Mouse (Mus musculus) limb, embryonic 11.5 days (tissue): ENCODE data around the gene Ntn4. TPM values are rescaled to one million over a fixed set of nuclear protein-coding genes. Genes with fewer than 3 reads are reported as not detected.

ENCODE experiments used
- ATAC-seq: fragments of 200-750 bp; cut with Nextera tagmentation; 2 replicates; pipeline ENCODE4 v1.8.0; 2017; ENCODE audit warnings: low read depth; ENCODE audit not compliant: insufficient number of reproducible peaks, low FRiP score, low TSS enrichment
- DNase-seq: peaks from one replicate; pipeline ENCODE4 v3.0.0-alpha.2; 2015; ENCODE audit warnings: low spot score
- H3K27ac ChIP-seq: fragments of 300-500 bp; sonication (generic); replicated peaks from 2 replicates; pipeline ENCODE4 v1.5.1; 2014; ENCODE audit warnings: low read depth, mild to moderate bottlenecking, low read length
- H3K27me3 ChIP-seq: fragments of 300-500 bp; sonication (generic); 2 replicates; pipeline ENCODE4 v1.6.1; 2014; ENCODE audit warnings: mild to moderate bottlenecking, low read length, mixed read lengths; ENCODE audit not compliant: control insufficient read depth, insufficient read depth
- H3K36me3 ChIP-seq: fragments of 300-500 bp; sonication (generic); 2 replicates; pipeline ENCODE4 v1.6.1; 2014; ENCODE audit warnings: mild to moderate bottlenecking, low read length, moderate library complexity, mixed read lengths; ENCODE audit not compliant: control insufficient read depth, insufficient read depth
- H3K4me1 ChIP-seq: fragments of 300-500 bp; sonication (generic); 2 replicates; pipeline ENCODE4 v1.6.1; 2014; ENCODE audit warnings: low read length, mixed read lengths; ENCODE audit not compliant: control insufficient read depth, insufficient read depth
- H3K4me2 ChIP-seq: fragments of 300-500 bp; sonication (generic); 2 replicates; pipeline ENCODE4 v1.6.1; 2014; ENCODE audit warnings: low read depth, mild to moderate bottlenecking, moderate library complexity; ENCODE audit not compliant: severe bottlenecking
- H3K4me3 ChIP-seq: fragments of 300-500 bp; sonication (generic); 2 replicates; pipeline ENCODE4 v1.5.1; 2014; ENCODE audit warnings: low read depth, low read length
- H3K9ac ChIP-seq: fragments of 300-500 bp; sonication (generic); 2 replicates; pipeline ENCODE4 v1.6.1; 2014; ENCODE audit warnings: mild to moderate bottlenecking, low read length
- H3K9me3 ChIP-seq: fragments of 300-500 bp; sonication (generic); 2 replicates; pipeline ENCODE4 v1.6.1; 2016; ENCODE audit warnings: low read length; ENCODE audit not compliant: control insufficient read depth
- WGBS: fragments of 180-500 bp; shearing (Covaris S2); extraction: QIAGEN DNeasy Blood & Tissue Kit; methylation state at CpG from one replicate; pipeline ENCODE4 v1.1.7; 2014; 5-methylcytosine and 5-hydroxymethylcytosine counted together
- polyA plus RNA-seq: library from polyadenylated mRNA; unstranded; fragments of >200 nt; fragmentation: Nextera tagmentation; extraction: Ambion mirVana; gene quantifications from 2 replicates; pipeline ENCODE4 v1.2.1, GENCODE M21; 2014

Ntn4 gene
- polyA plus RNA-seq, 1 experiment from 2014 or later, result 0.81 TPM

- 90% methylated on average over 7 of the region's 7 CpGs for WGBS
- no peak overlapping the region for H3K9ac ChIP-seq
- no peak overlapping the region for H3K4me2 ChIP-seq
- no peaks in the 10 kb centered on the region for H3K36me3 ChIP-seq
- no peak for ATAC-seq
- no peak overlapping the region for H3K27ac ChIP-seq
- no peaks in the 10 kb centered on the region for H3K27me3 ChIP-seq
- no peak for DNase-seq
- no peak overlapping the region for H3K4me3 ChIP-seq
- H3K4me1 ChIP-seq, result no peaks in the 10 kb centered on the region
- H3K9me3 ChIP-seq, result no peaks in the 10 kb centered on the region
These were observed 31.2 kb upstream of the Ntn4 start for GRCm38 (mm10) chr10:93609236-93609635.

- DNase-seq (no peak), ATAC-seq (no peak)
- H3K9ac ChIP-seq, result no peak overlapping the region
- H3K4me3 ChIP-seq, result no peak overlapping the region
- H3K27ac ChIP-seq, result no peak overlapping the region
- WGBS, result 96% methylated on average over 1 of the region's 1 CpGs
- no peak overlapping the region for H3K4me2 ChIP-seq
- H3K9me3 ChIP-seq, result no peaks in the 10 kb centered on the region
- H3K36me3 ChIP-seq, result no peaks in the 10 kb centered on the region
- H3K4me1 ChIP-seq, result no peaks in the 10 kb centered on the region
- H3K27me3 ChIP-seq, result no peaks in the 10 kb centered on the region
These were observed 29.6 kb upstream of the Ntn4 start for GRCm38 (mm10) chr10:93610896-93611295.

- Histone ChIP-seq H3K4me1 (no peaks in the 10 kb centered on the region), H3K9ac (no peak overlapping the region), H3K36me3 (no peaks in the 10 kb centered on the region), H3K4me3 (no peak overlapping the region), H3K27me3 (no peaks in the 10 kb centered on the region), H3K9me3 (no peaks in the 10 kb centered on the region), H3K27ac (no peak overlapping the region), H3K4me2 (no peak overlapping the region)
- WGBS, result 52% methylated on average over 18 of the region's 18 CpGs
- no peak for ATAC-seq
- peak; percentile 60 for DNase-seq
These were observed 29.0 kb upstream of the Ntn4 start for GRCm38 (mm10) chr10:93611419-93612007.

- H3K4me2 ChIP-seq, result no peak overlapping the region
- no peak overlapping the region for H3K27ac ChIP-seq
- H3K9ac ChIP-seq, result no peak overlapping the region
These were observed 25.6 kb upstream of the Ntn4 start for GRCm38 (mm10) chr10:93614850-93615249.

GRCm38 (mm10) chr10:93620438-93621179 lies 19.9 kb upstream of the Ntn4 start:
- no peak for ATAC-seq
- no peaks in the 10 kb centered on the region for H3K27me3 ChIP-seq
- no peak for DNase-seq
- no peak overlapping the region for H3K4me3 ChIP-seq
- WGBS, result 68% methylated on average over 7 of the region's 7 CpGs
- H3K9me3 ChIP-seq, result no peaks in the 10 kb centered on the region
- no peaks in the 10 kb centered on the region for H3K36me3 ChIP-seq
- H3K4me1 ChIP-seq, result no peaks in the 10 kb centered on the region
- H3K4me2 ChIP-seq, result no peak overlapping the region
- no peak overlapping the region for H3K9ac ChIP-seq
- H3K27ac ChIP-seq, result no peak overlapping the region

More at GRCm38 (mm10) chr10:93614850-93615249, 25.6 kb upstream of the Ntn4 start:
- Histone ChIP-seq H3K36me3 (no peaks in the 10 kb centered on the region), H3K9me3 (no peaks in the 10 kb centered on the region), H3K4me1 (no peaks in the 10 kb centered on the region), H3K27me3 (no peaks in the 10 kb centered on the region), H3K4me3 (no peak overlapping the region)
- DNase-seq, result no peak
- no peak for ATAC-seq
- WGBS, result 52% methylated on average over 8 of the region's 8 CpGs

GRCm38 (mm10) chr10:93623725-93624124 lies 16.8 kb upstream of the Ntn4 start:
- no peak for ATAC-seq
- 72% methylated on average over 9 of the region's 9 CpGs for WGBS
- Histone ChIP-seq H3K9me3 (no peaks in the 10 kb centered on the region), H3K27ac (no peak overlapping the region), H3K36me3 (no peaks in the 10 kb centered on the region), H3K27me3 (no peaks in the 10 kb centered on the region), H3K4me3 (no peak overlapping the region), H3K4me1 (no peaks in the 10 kb centered on the region), H3K4me2 (no peak overlapping the region), H3K9ac (no peak overlapping the region)
- no peak for DNase-seq

- H3K4me2 ChIP-seq, result no peak overlapping the region
These were observed 16.3 kb upstream of the Ntn4 start for GRCm38 (mm10) chr10:93624151-93624550.

GRCm38 (mm10) chr10:93630310-93630709 lies 10.2 kb upstream of the Ntn4 start:
- no peak for DNase-seq
- no peak overlapping the region for H3K4me2 ChIP-seq
- no peak overlapping the region for H3K4me3 ChIP-seq
- no peak for ATAC-seq
- H3K36me3 ChIP-seq, result no peaks in the 10 kb centered on the region
- WGBS, result 90% methylated on average over 5 of the region's 5 CpGs
- no peak overlapping the region for H3K27ac ChIP-seq
- H3K27me3 ChIP-seq, result peaks cover 2% of the 10 kb centered on the region; the same call in 1 of the 2 replicates
- H3K4me1 ChIP-seq, result no peaks in the 10 kb centered on the region
- no peaks in the 10 kb centered on the region for H3K9me3 ChIP-seq
- no peak overlapping the region for H3K9ac ChIP-seq

More at GRCm38 (mm10) chr10:93624151-93624550, 16.3 kb upstream of the Ntn4 start:
- H3K4me3 ChIP-seq, result no peak overlapping the region
- DNase-seq (no peak), ATAC-seq (no peak)
- H3K27me3 ChIP-seq, result no peaks in the 10 kb centered on the region
- WGBS, result 85% methylated on average over 10 of the region's 10 CpGs
- no peak overlapping the region for H3K9ac ChIP-seq
- H3K36me3 ChIP-seq, result no peaks in the 10 kb centered on the region
- H3K27ac ChIP-seq, result no peak overlapping the region
- H3K4me1 ChIP-seq, result no peaks in the 10 kb centered on the region
- no peaks in the 10 kb centered on the region for H3K9me3 ChIP-seq
